In genomic region chr14:31165991-31166630, GRCm38 (mm10) we compare ENCODE assay signal across 8 mouse cellular contexts. TPM values are rescaled to one million over a fixed set of nuclear protein-coding genes. Genes with fewer than 3 reads are reported as not detected.
A peak's percentile ranks its signal among the peaks of the same experiment; 100 is the strongest.
DNase-seq lines count a peak whose midpoint lies in the region; ATAC-seq and TF ChIP-seq lines count a peak whose summit lies in the region.

No protein-coding gene starts in this region.

- H3K4me3 ChIP-seq in bone marrow macrophage, adult 2 months (ENCODE audit: insufficient read depth, low read length) = peak overlapping the region; percentile 46
- H3K4me3 ChIP-seq in hindbrain, postnatal 0 days (ENCODE audit: low read length) = no peak overlapping the region

- TF ChIP-seq POLR2A in bone marrow macrophage, adult 2 months (IDR thresholded peaks at IDR 0.05; ENCODE audit: borderline replicate concordance, low read depth, low read length) = no peak

- TF ChIP-seq CTCF in bone marrow macrophage, adult 2 months (IDR thresholded peaks at IDR 0.05; ENCODE audit: low read depth, low read length) = no peak
- TF ChIP-seq CTCF in hindbrain, postnatal 0 days (IDR thresholded peaks at IDR 0.05; ENCODE audit: low read depth) = no peak

- H3K27ac ChIP-seq in bone marrow macrophage, adult 2 months (ENCODE audit: insufficient read depth, low read depth, low read length) = peak overlapping the region; percentile 96
- H3K27ac ChIP-seq in hindbrain, postnatal 0 days = peak overlapping the region; percentile 45

- H3K4me1 ChIP-seq in bone marrow macrophage, adult 2 months (ENCODE audit: control insufficient read depth, insufficient read depth, low read length) = peaks cover 88% of the 10 kb centered on the region
- H3K4me1 ChIP-seq in hindbrain, postnatal 0 days (ENCODE audit: insufficient read depth, low read length) = peaks cover 14% of the 10 kb centered on the region

- no peaks in the 10 kb centered on the region for H3K27me3 ChIP-seq in hindbrain, postnatal 0 days (ENCODE audit: insufficient read depth, low read length)

- H3K9ac ChIP-seq in hindbrain, postnatal 0 days (replicated peaks; ENCODE audit: low read length) = 0 out of 2 replicates have a peak overlapping the region, but pooled peaks have one; percentile 2

- peaks cover 5% of the 10 kb centered on the region for H3K36me3 ChIP-seq in hindbrain, postnatal 0 days (ENCODE audit: insufficient read depth, low read length)

- no peak overlapping the region for H3K4me2 ChIP-seq in hindbrain, postnatal 0 days (ENCODE audit: low read depth, low read length)

- no peaks in the 10 kb centered on the region for H3K9me3 ChIP-seq in hindbrain, postnatal 0 days (ENCODE audit: low read length)

- no peak for ATAC-seq in hindbrain, postnatal 0 days
- peak; percentile 87 for ATAC-seq in megakaryocyte, adult 5-6 weeks (ENCODE audit: poor library complexity, severe bottlenecking)

- peak; percentile 43 to 66 for DNase-seq in heart, adult 9 months (ENCODE audit: low spot score in 2 of 2)
- DNase-seq in heart, adult 8-10 months (ENCODE audit: low spot score) = no peak
- no peak for DNase-seq in hindbrain, postnatal 0 days (ENCODE audit: low spot score)
- no peak for DNase-seq in left cerebral cortex, adult 11 months (ENCODE audit: low spot score)
- DNase-seq in layer of hippocampus, adult 9-10 months (ENCODE audit: low spot score) = no peak
- no peak for DNase-seq in spleen, adult 12 weeks (ENCODE audit: low spot score)

- WGBS in hindbrain, postnatal 0 days = 52% methylated on average over 10 of the region's 10 CpGs

RNA-seq across cellular contexts. Expression of gene Stab1, which starts 2.3 kb away (rescaled TPM):
- total RNA-seq in heart, adult 8-10 months (2022) = 10 to 100 TPM; 50.1 to 64.3 (median 57.1) TPM
- polyA plus RNA-seq in bone marrow macrophage, adult 2 months (2012; ENCODE audit: insufficient read depth, insufficient read length, missing spikeins) = 1,445 and 1,606 TPM in 2 replicates
- 31.2 and 35.4 TPM in 2 replicates for total RNA-seq in hindbrain, postnatal 0 days (2014; rRNA removed)
- polyA plus RNA-seq in hindbrain, postnatal 0 days (2015; fragmentation: Nextera tagmentation; extraction: Ambion mirVana) = 10.5 and 11.5 TPM in 2 replicates
- 0.27 TPM in 1 of 2 replicates, not detected in the other for total RNA-seq in megakaryocyte, adult 5-6 weeks (2015)
- total RNA-seq in megakaryocyte, adult 5-6 weeks (2017) = 0.40 and 1.0 TPM in 2 replicates

RNA-seq across cellular contexts. Expression of gene Nt5dc2, which starts 35.3 kb away (rescaled TPM):
- total RNA-seq in heart, adult 8-10 months (2022) = 10 to 100 TPM; 20.2 to 21.7 (median 21.0) TPM
- 135 and 136 TPM in 2 replicates for polyA plus RNA-seq in bone marrow macrophage, adult 2 months (2012; ENCODE audit: insufficient read depth, insufficient read length, missing spikeins)
- 209 and 236 TPM in 2 replicates for total RNA-seq in hindbrain, postnatal 0 days (2014; rRNA removed)
- polyA plus RNA-seq in hindbrain, postnatal 0 days (2015; fragmentation: Nextera tagmentation; extraction: Ambion mirVana) = 203 and 204 TPM in 2 replicates
- 20.6 and 21.0 TPM in 2 replicates for total RNA-seq in megakaryocyte, adult 5-6 weeks (2015)
- 24.1 and 29.0 TPM in 2 replicates for total RNA-seq in megakaryocyte, adult 5-6 weeks (2017)

RNA-seq across cellular contexts. Expression of gene Smim4, which starts 37.4 kb away (rescaled TPM):
- total RNA-seq in heart, adult 8-10 months (2022) = 10 to 100 TPM; 63.7 to 95.7 (median 81.8) TPM
- polyA plus RNA-seq in bone marrow macrophage, adult 2 months (2012; ENCODE audit: insufficient read depth, insufficient read length, missing spikeins) = 90.6 and 95.8 TPM in 2 replicates
- total RNA-seq in hindbrain, postnatal 0 days (2014; rRNA removed) = 0.93 and 5.0 TPM in 2 replicates
- polyA plus RNA-seq in hindbrain, postnatal 0 days (2015; fragmentation: Nextera tagmentation; extraction: Ambion mirVana) = 59.5 and 64.8 TPM in 2 replicates
- total RNA-seq in megakaryocyte, adult 5-6 weeks (2015) = 65.2 and 73.3 TPM in 2 replicates
- total RNA-seq in megakaryocyte, adult 5-6 weeks (2017) = 34.8 and 42.5 TPM in 2 replicates

RNA-seq across cellular contexts. Expression of gene Tnnc1, which starts 42.0 kb away (rescaled TPM):
- total RNA-seq in heart, adult 8-10 months (2022) = 1,000 to 10,000 TPM; 5,856 to 6,611 (median 6,322) TPM
- 4.0 and 4.1 TPM in 2 replicates for polyA plus RNA-seq in bone marrow macrophage, adult 2 months (2012; ENCODE audit: insufficient read depth, insufficient read length, missing spikeins)
- 0.68 and 1.6 TPM in 2 replicates for total RNA-seq in hindbrain, postnatal 0 days (2014; rRNA removed)
- polyA plus RNA-seq in hindbrain, postnatal 0 days (2015; fragmentation: Nextera tagmentation; extraction: Ambion mirVana) = 2.9 and 3.0 TPM in 2 replicates
- 0.71 TPM in 1 of 2 replicates, not detected in the other for total RNA-seq in megakaryocyte, adult 5-6 weeks (2015)
- total RNA-seq in megakaryocyte, adult 5-6 weeks (2017) = not detected in 2 replicates

RNA-seq across cellular contexts. Expression of gene Nisch, which starts 50.6 kb away (rescaled TPM):
- 100 to 1,000 TPM; 129 to 142 (median 131) TPM for total RNA-seq in heart, adult 8-10 months (2022)
- polyA plus RNA-seq in bone marrow macrophage, adult 2 months (2012; ENCODE audit: insufficient read depth, insufficient read length, missing spikeins) = 366 and 398 TPM in 2 replicates
- total RNA-seq in hindbrain, postnatal 0 days (2014; rRNA removed) = 281 and 419 TPM in 2 replicates
- 234 and 243 TPM in 2 replicates for polyA plus RNA-seq in hindbrain, postnatal 0 days (2015; fragmentation: Nextera tagmentation; extraction: Ambion mirVana)
- total RNA-seq in megakaryocyte, adult 5-6 weeks (2015) = 74.8 and 95.0 TPM in 2 replicates
- total RNA-seq in megakaryocyte, adult 5-6 weeks (2017) = 65.6 and 79.0 TPM in 2 replicates

Comparison
In these comparisons a context has a peak if more than half of its experiments do, and no peak if none do; other contexts are left out.
1. DNase-seq: peak in heart, adult 9 months (2 of 2); none in heart, adult 8-10 months (single experiment), hindbrain, postnatal 0 days (single experiment), left cerebral cortex, adult 11 months (single experiment), layer of hippocampus, adult 9-10 months (single experiment) and spleen, adult 12 weeks (single experiment).
2. RNA of gene Stab1, which starts 2.3 kb away (total RNA-seq): 50.1 to 64.3 TPM in heart, adult 8-10 months and 31.2 to 35.4 TPM in hindbrain, postnatal 0 days; 0.27 to 1.0 TPM in megakaryocyte, adult 5-6 weeks; every median in the first group is over 10 times any median in the second.